Mouse (Mus musculus) regulatory T cell (primary cell): Measurements from ENCODE around the gene Mapre3.

ENCODE experiments used
- in situ Hi-C: fragments of 300-600 bp; cut with MboI, MseI; formaldehyde crosslinking; loops from one replicate; pipeline ENCODE4 v1.15.1; 2025; ENCODE audit warnings: high pct_unique_total_duplicates

The Mapre3 gene

GRCm38 (mm10) chr5:30823091-30823490 is 8.7 kb downstream of the Mapre3 start:
- in situ Hi-C loops = no loop called here

GRCm38 (mm10) chr5:30824124-30824988 is 9.9 kb downstream of the Mapre3 start:
- in situ Hi-C loops = no loop called here

- in situ Hi-C loops = no loop called here
Observed at GRCm38 (mm10) chr5:30825166-30825565, 10.7 kb downstream of the Mapre3 start.

- in situ Hi-C loops = no loop called here
Observed at GRCm38 (mm10) chr5:30825821-30826220, 11.4 kb downstream of the Mapre3 start.

GRCm38 (mm10) chr5:30833416-30833815 is 19.0 kb downstream of the Mapre3 start:
- in situ Hi-C loops = no loop called here

- in situ Hi-C loops = no loop called here
Observed at GRCm38 (mm10) chr5:30839731-30840130, 25.3 kb downstream of the Mapre3 start.

- in situ Hi-C loops = no loop called here
Observed at GRCm38 (mm10) chr5:30841896-30842295, 27.5 kb downstream of the Mapre3 start.

- in situ Hi-C loops = no loop called here
Observed at GRCm38 (mm10) chr5:30849891-30850555, 35.6 kb downstream of the Mapre3 start.

- in situ Hi-C loops = no loop called here
Observed at GRCm38 (mm10) chr5:30850556-30850925, 36.1 kb downstream of the Mapre3 start.

GRCm38 (mm10) chr5:30853522-30853921 is 39.1 kb downstream of the Mapre3 start:
- in situ Hi-C loops = no loop called here

- in situ Hi-C loops = no loop called here
Observed at GRCm38 (mm10) chr5:30855674-30856073, 41.2 kb downstream of the Mapre3 start.

- in situ Hi-C loops = no loop called here
Observed at GRCm38 (mm10) chr5:30856124-30856523, 41.7 kb downstream of the Mapre3 start.

GRCm38 (mm10) chr5:30863852-30864251 is 49.4 kb downstream of the Mapre3 start:
- in situ Hi-C loops = no loop called here

- in situ Hi-C loops = no loop called here
Observed at GRCm38 (mm10) chr5:30864322-30864721, 49.9 kb downstream of the Mapre3 start.

- in situ Hi-C loops = loop anchor here (5.0 kb wide), 1 partner anchor 55 kb away; the partner anchor contains the start of gene Mapre3
Observed at GRCm38 (mm10) chr5:30866871-30867270, 52.4 kb downstream of the Mapre3 start.

- in situ Hi-C loops = loop anchor here (5.0 kb wide), 1 partner anchor 55 kb away; the partner anchor contains the start of gene Mapre3
Observed at GRCm38 (mm10) chr5:30867712-30868111, 53.3 kb downstream of the Mapre3 start, which contains the start of gene Tmem214. Gene Tmem214, plus strand, starts transcription at chr5:30868012.

GRCm38 (mm10) chr5:30868981-30869380 is 54.5 kb downstream of the Mapre3 start:
- in situ Hi-C loops = loop anchor here (5.0 kb wide), 1 partner anchor 57 kb away; the partner anchor contains the start of gene Mapre3

GRCm38 (mm10) chr5:30869405-30870130 is 55.1 kb downstream of the Mapre3 start:
- in situ Hi-C loops = loop anchor here (5.0 kb wide), 2 partner anchors 48 to 57 kb away; partner anchors contain the start of gene Mapre3

- in situ Hi-C loops = loop anchor here (5.0 kb wide), 1 partner anchor 47 kb away; no protein-coding TSS in a partner anchor
Observed at GRCm38 (mm10) chr5:30870131-30870406, 55.6 kb downstream of the Mapre3 start.

- in situ Hi-C loops = loop anchor here (5.0 kb wide), 1 partner anchor 45 kb away; no protein-coding TSS in a partner anchor
Observed at GRCm38 (mm10) chr5:30872574-30872973, 58.1 kb downstream of the Mapre3 start.

GRCm38 (mm10) chr5:30874365-30874764 is 59.9 kb downstream of the Mapre3 start:
- in situ Hi-C loops = loop anchor here (5.0 kb wide), 1 partner anchor 43 kb away; no protein-coding TSS in a partner anchor

- in situ Hi-C loops = no loop called here
Observed at GRCm38 (mm10) chr5:30878616-30879015, 64.2 kb downstream of the Mapre3 start.
